Mouse (Mus musculus): ENCODE data around the gene Gm37240. TPM values are rescaled to one million over a fixed set of nuclear protein-coding genes. Genes with fewer than 3 reads are reported as not detected.

Gene Gm37240
- polyA plus RNA-seq, 1 experiment from 2014 or later: 7.2 TPM

DNA sequence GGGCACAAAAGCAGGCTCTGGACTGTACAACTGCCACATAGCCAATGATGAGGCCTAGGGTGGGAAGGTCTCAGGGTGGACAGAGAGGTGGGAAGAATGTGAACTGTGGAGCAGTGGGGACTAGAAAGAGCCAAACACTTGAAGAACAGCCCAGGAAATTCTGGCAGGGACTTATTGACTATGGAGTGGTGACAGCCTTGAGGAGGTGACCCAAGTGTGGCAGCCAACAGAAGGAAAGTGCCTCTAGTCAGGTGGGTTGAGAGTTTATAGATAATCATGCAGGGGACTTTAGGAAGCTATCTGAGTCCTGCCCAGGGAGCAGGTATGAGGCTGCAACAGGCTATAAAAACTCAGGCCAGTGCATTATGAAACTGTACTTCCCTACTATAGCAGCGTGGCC lies 369.2 kb downstream of the Gm37240 start:
- peak; percentile 42 for ATAC-seq (ENCODE audit: extremely low read depth, insufficient number of reproducible peaks, low FRiP score, low TSS enrichment)

DNA sequence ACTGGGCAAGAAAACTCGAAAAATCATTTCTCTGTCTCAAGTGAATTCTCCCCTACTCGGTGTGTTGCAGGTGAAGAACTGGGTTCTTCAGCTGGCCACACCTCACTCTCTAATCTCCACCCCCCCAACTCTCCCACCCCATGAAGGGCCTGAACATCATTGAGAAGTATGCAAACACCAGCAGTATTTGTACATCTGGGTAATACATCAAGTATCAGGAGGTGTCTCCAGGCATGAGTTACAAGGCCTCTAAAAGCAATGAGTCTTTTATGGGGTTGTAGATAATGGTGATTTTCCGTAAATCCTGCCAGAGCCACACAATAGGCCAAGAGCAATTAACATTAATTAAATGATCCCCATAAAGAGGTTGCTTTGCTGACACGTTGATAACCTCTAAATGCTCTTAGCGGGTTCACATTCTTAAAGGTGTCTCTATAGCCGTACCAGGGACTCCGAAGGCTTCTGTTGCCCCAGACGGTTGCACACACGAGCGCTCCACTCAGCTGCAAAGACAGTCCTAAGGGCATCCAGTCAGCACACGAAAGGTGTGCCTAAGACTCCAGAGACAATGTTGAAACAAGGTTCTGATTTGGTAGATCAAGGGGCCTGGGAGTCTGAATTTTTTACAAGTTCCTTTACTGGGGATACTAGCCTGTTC lies 370.4 kb downstream of the Gm37240 start:
- no peak for ATAC-seq (ENCODE audit: extremely low read depth, insufficient number of reproducible peaks, low FRiP score, low TSS enrichment)
- H3K27me3 ChIP-seq (replicated peaks): no peaks in the 10 kb centered on the region
- H3K9ac ChIP-seq: no peak overlapping the region
- 61% methylated on average over 11 of the region's 11 CpGs for WGBS
- H3K36me3 ChIP-seq: no peaks in the 10 kb centered on the region
- peaks cover 4% of the 10 kb centered on the region; the same call in 1 of the 2 replicates for H3K9me3 ChIP-seq
- no peak overlapping the region for H3K4me2 ChIP-seq
- H3K4me3 ChIP-seq: no peak overlapping the region
- peaks cover 45% of the 10 kb centered on the region for H3K4me1 ChIP-seq
- H3K27ac ChIP-seq (replicated peaks): peak overlapping the region; percentile 93; the same call in 1 of the 2 replicates

More for the DNA sequence above, 369.2 kb downstream of the Gm37240 start:
- 32% methylated on average over 1 of the region's 1 CpGs for WGBS
- Histone ChIP-seq H3K27me3 (replicated peaks) (no peaks in the 10 kb centered on the region), H3K4me1 (peaks cover 45% of the 10 kb centered on the region), H3K4me3 (no peak overlapping the region), H3K9ac (no peak overlapping the region), H3K27ac (replicated peaks) (peak overlapping the region; percentile 93), H3K4me2 (peak overlapping the region; percentile 22), H3K36me3 (no peaks in the 10 kb centered on the region), H3K9me3 (no peaks in the 10 kb centered on the region)

DNA sequence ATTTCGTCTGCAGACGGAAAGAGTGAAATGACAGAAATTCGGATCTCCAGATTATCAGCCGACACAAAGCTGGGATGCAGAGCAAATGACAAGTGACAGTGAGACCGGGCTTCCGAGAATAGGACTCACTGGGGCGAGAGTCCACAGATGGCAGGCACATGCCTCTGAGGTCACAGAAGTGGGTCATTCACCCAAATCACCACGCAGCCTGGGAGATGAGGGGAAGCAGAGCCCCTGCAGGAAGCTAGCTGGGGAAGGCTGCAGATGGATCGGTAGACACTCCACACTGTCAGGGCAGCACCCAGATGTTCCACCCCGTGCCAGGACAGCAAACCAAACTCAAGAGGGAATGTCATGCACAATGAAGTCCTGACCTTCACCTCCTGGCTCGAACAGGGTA lies 372.6 kb downstream of the Gm37240 start:
- no peak overlapping the region for H3K4me3 ChIP-seq
- H3K36me3 ChIP-seq: no peaks in the 10 kb centered on the region
- H3K27ac ChIP-seq (replicated peaks): peak overlapping the region; percentile 53
- peaks cover 45% of the 10 kb centered on the region for H3K4me1 ChIP-seq
- H3K4me2 ChIP-seq: 0 out of 2 replicates have a peak overlapping the region, but pooled peaks have one; percentile 2
- H3K27me3 ChIP-seq (replicated peaks): no peaks in the 10 kb centered on the region
- H3K9me3 ChIP-seq: peaks cover 4% of the 10 kb centered on the region; the same call in 1 of the 2 replicates
- ATAC-seq (ENCODE audit: extremely low read depth, insufficient number of reproducible peaks, low FRiP score, low TSS enrichment): no peak
- no peak overlapping the region; the same call in 1 of the 2 replicates for H3K9ac ChIP-seq
- WGBS: 37% methylated on average over 11 of the region's 11 CpGs

DNA sequence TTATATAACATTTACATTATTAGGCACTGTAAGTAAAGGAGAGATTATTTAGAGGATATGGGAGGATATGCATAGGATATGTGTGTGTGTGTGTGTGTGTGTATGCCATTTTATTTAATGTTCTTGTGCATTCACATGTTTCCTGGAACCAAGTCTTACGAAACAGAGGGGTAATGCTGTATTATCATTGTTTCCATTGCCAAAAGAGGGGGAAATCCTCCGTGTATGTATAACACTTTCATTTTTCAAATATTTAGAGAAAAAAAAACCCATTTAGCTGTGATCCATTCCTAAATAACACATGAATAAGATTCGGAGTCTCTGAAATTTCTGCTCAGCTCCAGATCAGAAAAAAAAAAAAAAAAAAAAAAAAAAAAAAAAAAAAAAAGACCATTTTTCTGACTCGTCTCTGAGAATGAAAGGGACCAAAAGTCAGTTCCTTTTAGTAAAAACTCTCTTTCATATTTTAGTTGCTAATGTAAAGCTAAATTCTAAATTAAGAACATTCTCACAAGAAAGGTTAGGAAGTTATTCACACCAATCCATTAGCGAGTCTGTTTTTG lies 378.5 kb downstream of the Gm37240 start:
- no peak overlapping the region for H3K4me2 ChIP-seq
- no peak overlapping the region for H3K27ac ChIP-seq (replicated peaks)
- no peaks in the 10 kb centered on the region for H3K36me3 ChIP-seq
- ATAC-seq (ENCODE audit: extremely low read depth, insufficient number of reproducible peaks, low FRiP score, low TSS enrichment): no peak
- H3K4me3 ChIP-seq: no peak overlapping the region
- no peaks in the 10 kb centered on the region for H3K4me1 ChIP-seq
- no peaks in the 10 kb centered on the region for H3K27me3 ChIP-seq (replicated peaks)
- no peak overlapping the region for H3K9ac ChIP-seq
- peaks cover 4% of the 10 kb centered on the region; the same call in 1 of the 2 replicates for H3K9me3 ChIP-seq
- 81% methylated on average over 5 of the region's 5 CpGs for WGBS

DNA sequence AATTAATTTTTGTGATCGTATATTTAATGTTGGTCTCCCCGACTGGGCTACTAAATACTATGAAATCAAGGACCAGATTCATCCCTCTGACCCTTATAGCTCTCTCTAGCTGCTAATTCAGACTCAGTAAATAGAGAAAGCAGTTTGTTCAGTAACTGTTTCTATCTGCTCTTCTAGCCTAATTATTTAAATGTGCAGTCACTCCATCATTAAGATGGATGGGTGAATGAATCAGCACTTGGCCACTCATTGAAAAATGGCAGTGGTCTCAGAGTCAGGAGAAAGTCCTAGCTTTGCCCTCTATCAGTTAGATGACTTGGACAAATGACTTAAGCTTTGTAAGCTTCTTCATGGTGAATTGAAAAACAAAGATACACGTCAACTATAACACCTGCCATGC lies 387.2 kb downstream of the Gm37240 start:
- no peak for ATAC-seq (ENCODE audit: extremely low read depth, insufficient number of reproducible peaks, low FRiP score, low TSS enrichment)
- Histone ChIP-seq H3K9me3 (no peaks in the 10 kb centered on the region), H3K4me2 (no peak overlapping the region), H3K27ac (replicated peaks) (no peak overlapping the region), H3K27me3 (replicated peaks) (no peaks in the 10 kb centered on the region), H3K4me1 (no peaks in the 10 kb centered on the region), H3K36me3 (no peaks in the 10 kb centered on the region), H3K9ac (no peak overlapping the region), H3K4me3 (no peak overlapping the region)
- WGBS: 82% methylated on average over 3 of the region's 3 CpGs

DNA sequence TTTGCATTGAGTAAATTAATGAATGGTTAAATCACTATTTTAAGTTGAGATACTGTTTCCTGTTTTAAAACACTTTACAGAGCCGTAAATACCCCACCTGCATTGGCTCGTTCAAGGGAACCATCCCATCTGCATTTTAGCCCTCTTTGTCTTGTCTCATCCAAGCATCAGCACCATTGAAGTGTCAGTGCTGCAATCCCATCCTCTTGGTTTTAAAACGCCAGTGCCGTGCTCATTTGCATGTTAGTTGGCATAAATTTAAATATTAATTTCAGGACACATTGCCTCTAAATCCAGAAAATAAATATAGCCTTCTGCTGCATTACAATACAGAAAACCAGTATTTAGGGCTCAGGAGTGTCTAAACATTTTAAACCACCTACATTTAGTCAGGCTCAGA lies 391.2 kb downstream of the Gm37240 start:
- no peak overlapping the region for H3K9ac ChIP-seq
- H3K4me3 ChIP-seq: no peak overlapping the region
- WGBS: 71% methylated on average over 4 of the region's 4 CpGs
- no peaks in the 10 kb centered on the region for H3K9me3 ChIP-seq
- ATAC-seq (ENCODE audit: extremely low read depth, insufficient number of reproducible peaks, low FRiP score, low TSS enrichment): no peak
- no peak overlapping the region for H3K4me2 ChIP-seq
- H3K27me3 ChIP-seq (replicated peaks): no peaks in the 10 kb centered on the region
- H3K4me1 ChIP-seq: no peaks in the 10 kb centered on the region
- no peaks in the 10 kb centered on the region for H3K36me3 ChIP-seq
- no peak overlapping the region for H3K27ac ChIP-seq (replicated peaks)

DNA sequence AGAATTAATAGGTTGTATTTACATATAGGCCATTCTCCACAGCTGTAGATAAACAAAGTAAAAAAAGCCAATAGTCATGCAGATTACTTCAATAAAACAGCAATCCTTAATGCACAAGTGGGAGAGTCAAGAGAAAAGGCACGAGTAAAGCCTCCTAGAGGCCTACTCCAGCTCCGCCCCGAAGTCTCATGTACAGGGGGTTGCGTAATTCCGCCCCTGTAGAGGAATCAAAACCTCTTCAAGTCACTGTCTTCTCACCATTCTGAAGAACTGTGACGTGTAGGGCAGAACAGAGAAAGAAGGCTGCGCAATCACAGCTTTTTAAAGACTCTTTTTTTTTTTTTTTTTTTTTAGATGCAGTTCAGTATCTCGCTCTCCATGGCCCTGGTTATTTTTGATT lies 393.5 kb downstream of the Gm37240 start:
- H3K4me3 ChIP-seq: no peak overlapping the region
- no peak overlapping the region for H3K27ac ChIP-seq (replicated peaks)
- ATAC-seq (ENCODE audit: extremely low read depth, insufficient number of reproducible peaks, low FRiP score, low TSS enrichment): no peak
- 88% methylated on average over 8 of the region's 8 CpGs for WGBS
- H3K27me3 ChIP-seq (replicated peaks): no peaks in the 10 kb centered on the region
- H3K36me3 ChIP-seq: no peaks in the 10 kb centered on the region
- H3K4me1 ChIP-seq: no peaks in the 10 kb centered on the region
- no peaks in the 10 kb centered on the region for H3K9me3 ChIP-seq
- H3K9ac ChIP-seq: no peak overlapping the region
- H3K4me2 ChIP-seq: no peak overlapping the region

DNA sequence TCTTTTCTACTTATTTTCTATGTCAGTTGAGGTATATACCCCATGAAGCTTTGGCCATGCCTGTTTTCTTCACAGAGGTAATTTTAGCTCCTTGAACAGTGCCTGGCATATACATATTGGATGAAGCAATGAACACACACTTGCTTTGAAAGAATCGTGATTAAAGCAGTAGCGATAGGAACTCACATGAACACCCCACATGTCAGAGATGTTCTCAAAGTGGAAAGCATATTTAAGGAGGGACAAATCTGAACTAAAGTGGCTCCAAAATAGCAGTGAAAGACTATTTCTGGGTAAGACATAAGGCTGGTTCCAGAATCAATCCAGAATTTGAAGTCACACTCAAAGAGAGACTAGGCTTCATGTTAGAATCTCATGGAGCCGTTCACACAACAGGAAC lies 397.1 kb downstream of the Gm37240 start:
- Histone ChIP-seq H3K27me3 (replicated peaks) (no peaks in the 10 kb centered on the region), H3K4me2 (no peak overlapping the region), H3K4me1 (no peaks in the 10 kb centered on the region), H3K4me3 (no peak overlapping the region), H3K36me3 (no peaks in the 10 kb centered on the region), H3K9ac (no peak overlapping the region), H3K9me3 (no peaks in the 10 kb centered on the region), H3K27ac (replicated peaks) (no peak overlapping the region)
- ATAC-seq (ENCODE audit: extremely low read depth, insufficient number of reproducible peaks, low FRiP score, low TSS enrichment): no peak
- 79% methylated on average over 3 of the region's 3 CpGs for WGBS

DNA sequence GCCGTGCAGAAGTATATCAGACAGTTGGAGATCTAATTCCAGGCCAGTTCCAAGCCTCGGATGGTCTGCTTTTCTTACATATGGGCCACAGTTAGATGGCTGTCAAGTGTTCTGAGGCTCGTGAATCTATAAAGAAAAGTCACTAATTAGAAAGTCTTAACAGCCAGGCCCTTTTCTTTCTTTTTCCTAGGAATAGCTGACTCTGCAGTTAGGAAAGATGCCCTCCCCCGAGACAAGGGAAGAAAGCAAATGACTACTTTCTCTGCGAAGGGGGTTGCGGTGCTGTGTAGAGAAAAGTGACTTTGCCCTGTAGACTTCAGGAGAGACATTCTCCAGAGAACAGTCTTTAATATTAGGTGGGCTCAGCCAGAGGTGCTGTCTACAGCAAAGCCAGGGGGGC lies 399.9 kb downstream of the Gm37240 start:
- H3K36me3 ChIP-seq: no peaks in the 10 kb centered on the region

DNA sequence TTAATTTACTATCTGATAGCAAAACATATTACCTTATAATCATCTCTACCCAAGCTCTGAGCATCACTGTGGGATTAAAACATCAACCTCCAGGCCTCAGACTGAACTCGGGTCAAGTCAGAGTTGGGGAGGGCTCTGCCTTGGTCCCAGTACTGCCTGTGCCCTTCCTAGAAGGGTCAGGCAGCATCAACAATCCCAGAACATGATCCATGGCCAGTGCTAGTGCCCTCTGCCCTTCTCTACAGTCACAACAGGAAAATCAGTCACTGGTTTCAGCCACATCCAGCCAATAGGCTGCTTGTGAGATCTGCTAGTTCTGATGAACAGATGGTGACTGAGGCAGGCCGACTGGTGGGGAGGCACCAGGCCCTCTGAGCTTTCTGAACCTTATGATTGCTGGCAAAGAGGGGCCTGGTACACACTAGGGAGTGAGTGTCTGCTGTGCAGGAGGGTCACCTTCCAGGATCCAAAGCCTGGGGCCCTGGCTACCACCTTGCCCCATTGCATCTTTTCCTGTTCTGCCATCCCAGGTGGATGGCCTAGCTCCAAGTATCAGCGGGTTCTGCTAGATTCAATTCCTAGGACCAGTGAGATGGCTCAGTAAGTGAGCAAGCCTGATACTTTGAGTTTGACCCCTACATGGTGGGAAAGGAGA lies 401.7 kb downstream of the Gm37240 start:
- no peaks in the 10 kb centered on the region for H3K4me1 ChIP-seq
- ATAC-seq (ENCODE audit: extremely low read depth, insufficient number of reproducible peaks, low FRiP score, low TSS enrichment): no peak
- H3K4me3 ChIP-seq: no peak overlapping the region
- peaks cover 6% of the 10 kb centered on the region for H3K9me3 ChIP-seq
- H3K36me3 ChIP-seq: no peaks in the 10 kb centered on the region
- no peak overlapping the region for H3K27ac ChIP-seq (replicated peaks)
- no peak overlapping the region for H3K9ac ChIP-seq
- H3K27me3 ChIP-seq (replicated peaks): no peaks in the 10 kb centered on the region
- 69% methylated on average over 3 of the region's 3 CpGs for WGBS
- no peak overlapping the region for H3K4me2 ChIP-seq

More for the DNA sequence above, 399.9 kb downstream of the Gm37240 start:
- Histone ChIP-seq H3K9me3 (no peaks in the 10 kb centered on the region), H3K27ac (replicated peaks) (no peak overlapping the region), H3K4me3 (no peak overlapping the region), H3K27me3 (replicated peaks) (no peaks in the 10 kb centered on the region), H3K9ac (no peak overlapping the region), H3K4me2 (no peak overlapping the region), H3K4me1 (no peaks in the 10 kb centered on the region)
- 83% methylated on average over 6 of the region's 6 CpGs for WGBS
- no peak for ATAC-seq (ENCODE audit: extremely low read depth, insufficient number of reproducible peaks, low FRiP score, low TSS enrichment)

DNA sequence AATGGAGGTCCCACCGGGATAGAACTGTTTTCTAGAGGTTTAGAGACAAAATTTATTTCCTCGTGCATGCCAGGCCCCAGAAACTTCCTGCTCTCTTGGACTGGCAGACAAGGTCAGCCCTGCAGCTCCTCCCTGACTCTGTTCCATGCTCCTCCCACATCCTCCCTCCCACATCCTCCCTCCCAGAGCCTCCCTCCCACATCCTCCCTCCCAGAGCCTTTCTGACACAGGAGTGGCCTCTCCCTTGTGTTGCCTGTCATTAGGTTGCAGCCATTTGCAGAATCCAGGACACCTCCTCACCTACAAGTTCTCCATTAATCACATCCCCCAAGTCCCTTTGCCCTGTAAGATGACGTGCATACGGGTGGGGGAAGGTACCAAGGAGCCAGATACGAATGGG lies 404.7 kb downstream of the Gm37240 start:
- Histone ChIP-seq H3K36me3 (no peaks in the 10 kb centered on the region), H3K9ac (no peak overlapping the region), H3K27me3 (replicated peaks) (no peaks in the 10 kb centered on the region), H3K4me1 (no peaks in the 10 kb centered on the region), H3K27ac (replicated peaks) (no peak overlapping the region), H3K4me2 (no peak overlapping the region), H3K9me3 (peaks cover 7% of the 10 kb centered on the region), H3K4me3 (no peak overlapping the region)
- no peak for ATAC-seq (ENCODE audit: extremely low read depth, insufficient number of reproducible peaks, low FRiP score, low TSS enrichment)
- 47% methylated on average over 5 of the region's 5 CpGs for WGBS
